In genomic region chr11:57727303-57727969, GRCm38 (mm10) we compare ENCODE assay signal across 8 mouse cellular contexts.
DNase-seq lines count a peak whose midpoint lies in the region; ATAC-seq and TF ChIP-seq lines count a peak whose summit lies in the region.

No protein-coding gene starts in this region.

- no peaks in the 10 kb centered on the region for H3K36me3 ChIP-seq in forebrain, embryonic 16.5 days (ENCODE audit: control insufficient read depth, insufficient read depth)

- H3K9ac ChIP-seq in forebrain, embryonic 16.5 days (replicated peaks; ENCODE audit: low read depth, low read length), result no peak overlapping the region

- no peak for TF ChIP-seq CTCF in left cerebral cortex, adult 2 months (IDR thresholded peaks at IDR 0.05)

- H3K27ac ChIP-seq in forebrain, embryonic 16.5 days (ENCODE audit: low read length), result no peak overlapping the region
- no peak overlapping the region for H3K27ac ChIP-seq in left cerebral cortex, adult 2 months

- ATAC-seq in forebrain, embryonic 16.5 days, result peak; percentile 73
- ATAC-seq in megakaryocyte progenitor cell, adult 5-6 weeks (replicated peaks; ENCODE audit: poor library complexity), result peak; percentile 48
- no peak for ATAC-seq in CD4-positive, CD25-positive, alpha-beta regulatory T cell, adult 4 months

- H3K4me2 ChIP-seq in forebrain, embryonic 16.5 days (ENCODE audit: low read length), result no peak overlapping the region

- H3K27me3 ChIP-seq in forebrain, embryonic 16.5 days (replicated peaks; ENCODE audit: control insufficient read depth, insufficient read depth, low read length), result no peaks in the 10 kb centered on the region

- no peak overlapping the region for H3K4me3 ChIP-seq in forebrain, embryonic 16.5 days (replicated peaks; ENCODE audit: low read length)
- no peak overlapping the region for H3K4me3 ChIP-seq in left cerebral cortex, adult 2 months

- peaks cover 6% of the 10 kb centered on the region; the same call in 1 of the 2 replicates for H3K4me1 ChIP-seq in forebrain, embryonic 16.5 days (replicated peaks; ENCODE audit: control insufficient read depth, insufficient read depth, low read length)

- WGBS in forebrain, embryonic 16.5 days, result 48% methylated on average over 9 of the region's 9 CpGs

- no peaks in the 10 kb centered on the region for H3K9me3 ChIP-seq in forebrain, embryonic 16.5 days (ENCODE audit: control insufficient read depth, low read length)

- peak; percentile 49 for DNase-seq in cerebellum, adult 11-12 months
- peak; percentile 60 for DNase-seq in kidney, adult 18-20 months
- DNase-seq in left cerebral cortex, adult 2 months (ENCODE audit: extremely low spot score in 1 of 2, low spot score in 2 of 2), result peak; percentile 36 to 59
- DNase-seq in adrenal gland, postnatal 10 days, result no peak
- DNase-seq in adrenal gland, adult (ENCODE audit: inconsistent age in 2 of 2, low spot score in 1 of 2), result no peak

- intact Hi-C loops in left cerebral cortex, adult 2 months (cut with DNase I), result no loop called here

Comparison
In these comparisons a context has a peak if more than half of its experiments do, and no peak if none do; other contexts are left out.
1. DNase-seq: peak in cerebellum, adult 11-12 months (single experiment), kidney, adult 18-20 months (single experiment) and left cerebral cortex, adult 2 months (2 of 2); none in adrenal gland, postnatal 10 days (single experiment) and adrenal gland, adult (0 of 2).